Mouse (Mus musculus): ENCODE measurements at regions not wholly inside any gene's neighbourhood (a gene's known extent, or its start where the extent isn't known, plus 50 kb on each side); places are given as distances from the start of the nearest gene placed in this dataset.

- Histone ChIP-seq H3K9ac (replicated peaks) (no peak overlapping the region), H3K36me3 (replicated peaks; ENCODE audit: control insufficient read depth, insufficient read depth, low read depth) (no peaks in the 10 kb centered on the region), H3K27ac (no peak overlapping the region), H3K4me2 (ENCODE audit: low read depth) (no peak overlapping the region), H3K4me3 (ENCODE audit: insufficient read depth in 1 of 2, low read depth in 2 of 2, low read length in 2 of 2) (no peak overlapping the region), H3K9me3 (ENCODE audit: control insufficient read depth, low read length) (no peaks in the 10 kb centered on the region), H3K4me1 (replicated peaks; ENCODE audit: control insufficient read depth in 2 of 2, insufficient read depth in 2 of 2, low read length in 1 of 2) (no peaks in the 10 kb centered on the region), H3K27me3 (ENCODE audit: control insufficient read depth, insufficient read depth, low read length) (no peaks in the 10 kb centered on the region)
- DNase-seq (ENCODE audit: low read depth in 3 of 3, low spot score in 3 of 3) (no peak), ATAC-seq (ENCODE audit: insufficient read depth) (no peak)
- no peak for TF ChIP-seq EP300 (IDR thresholded peaks at IDR 0.05; ENCODE audit: low read depth)
- TF ChIP-seq CTCF (IDR thresholded peaks at IDR 0.05; ENCODE audit: low read depth) = no peak
- WGBS (ENCODE audit: insufficient replicate concordance) = 68% methylated on average over 2 of the region's 2 CpGs
These were observed 658.6 kb downstream of the Ofcc1 start for GRCm38 (mm10) chr13:39702621-39703020.

GRCm38 (mm10) chr13:39691291-39692024 lies 669.8 kb downstream of the Ofcc1 start:
- no peaks in the 10 kb centered on the region for H3K27me3 ChIP-seq (ENCODE audit: control insufficient read depth, insufficient read depth, low read length)
- no peaks in the 10 kb centered on the region for H3K9me3 ChIP-seq (ENCODE audit: control insufficient read depth, low read length)
- H3K4me1 ChIP-seq (replicated peaks; ENCODE audit: control insufficient read depth in 2 of 2, insufficient read depth in 2 of 2, low read length in 1 of 2) = no peaks in the 10 kb centered on the region
- no peak overlapping the region for H3K4me3 ChIP-seq (ENCODE audit: insufficient read depth in 1 of 2, low read depth in 2 of 2, low read length in 2 of 2)
- H3K27ac ChIP-seq = no peak overlapping the region
- ATAC-seq (ENCODE audit: insufficient read depth) (no peak), DNase-seq (ENCODE audit: low read depth in 3 of 3, low spot score in 3 of 3) (no peak)
- H3K36me3 ChIP-seq (replicated peaks; ENCODE audit: control insufficient read depth, insufficient read depth, low read depth) = no peaks in the 10 kb centered on the region
- WGBS (ENCODE audit: insufficient replicate concordance) = 27% methylated on average over 3 of the region's 3 CpGs
- TF ChIP-seq EP300 (IDR thresholded peaks at IDR 0.05; ENCODE audit: low read depth) (no peak), CTCF (IDR thresholded peaks at IDR 0.05; ENCODE audit: low read depth) (no peak)
- H3K4me2 ChIP-seq (ENCODE audit: low read depth) = no peak overlapping the region
- no peak overlapping the region for H3K9ac ChIP-seq (replicated peaks)

GRCm38 (mm10) chr13:39664548-39664947 lies 696.7 kb downstream of the Ofcc1 start:
- Histone ChIP-seq H3K36me3 (replicated peaks; ENCODE audit: control insufficient read depth, insufficient read depth, low read depth) (no peaks in the 10 kb centered on the region), H3K4me3 (ENCODE audit: insufficient read depth in 1 of 2, low read depth in 2 of 2, low read length in 2 of 2) (no peak overlapping the region), H3K4me1 (replicated peaks; ENCODE audit: control insufficient read depth in 2 of 2, insufficient read depth in 2 of 2, low read length in 1 of 2) (no peaks in the 10 kb centered on the region), H3K27me3 (ENCODE audit: control insufficient read depth, insufficient read depth, low read length) (no peaks in the 10 kb centered on the region), H3K27ac (no peak overlapping the region), H3K9ac (replicated peaks) (no peak overlapping the region), H3K4me2 (ENCODE audit: low read depth) (no peak overlapping the region), H3K9me3 (ENCODE audit: control insufficient read depth, low read length) (no peaks in the 10 kb centered on the region)
- DNase-seq (ENCODE audit: low read depth in 3 of 3, low spot score in 3 of 3) (no peak), ATAC-seq (ENCODE audit: insufficient read depth) (no peak)
- TF ChIP-seq EP300 (IDR thresholded peaks at IDR 0.05; ENCODE audit: low read depth) (no peak), CTCF (IDR thresholded peaks at IDR 0.05; ENCODE audit: low read depth) (no peak)
- 40% methylated on average over 1 of the region's 1 CpGs for WGBS (ENCODE audit: insufficient replicate concordance)

- ATAC-seq (ENCODE audit: insufficient read depth) (no peak), DNase-seq (ENCODE audit: low read depth in 3 of 3, low spot score in 3 of 3) (no peak)
- H3K36me3 ChIP-seq (replicated peaks; ENCODE audit: control insufficient read depth, insufficient read depth, low read depth) = no peaks in the 10 kb centered on the region
- no peak overlapping the region for H3K27ac ChIP-seq
- no peaks in the 10 kb centered on the region for H3K9me3 ChIP-seq (ENCODE audit: control insufficient read depth, low read length)
- H3K4me2 ChIP-seq (ENCODE audit: low read depth) = no peak overlapping the region
- H3K27me3 ChIP-seq (ENCODE audit: control insufficient read depth, insufficient read depth, low read length) = no peaks in the 10 kb centered on the region
- 55% methylated on average over 12 of the region's 12 CpGs for WGBS (ENCODE audit: insufficient replicate concordance)
- no peak overlapping the region for H3K4me3 ChIP-seq (ENCODE audit: insufficient read depth in 1 of 2, low read depth in 2 of 2, low read length in 2 of 2)
- no peak for TF ChIP-seq CTCF (IDR thresholded peaks at IDR 0.05; ENCODE audit: low read depth)
- no peak for TF ChIP-seq EP300 (IDR thresholded peaks at IDR 0.05; ENCODE audit: low read depth)
- no peaks in the 10 kb centered on the region for H3K4me1 ChIP-seq (replicated peaks; ENCODE audit: control insufficient read depth in 2 of 2, insufficient read depth in 2 of 2, low read length in 1 of 2)
- H3K9ac ChIP-seq (replicated peaks) = no peak overlapping the region
These were observed 688.8 kb upstream of the Slc35b3 start for GRCm38 (mm10) chr13:39649457-39649856.

GRCm38 (mm10) chr13:39647367-39647766 lies 686.7 kb upstream of the Slc35b3 start:
- ATAC-seq (ENCODE audit: insufficient read depth) (no peak), DNase-seq (ENCODE audit: low read depth in 3 of 3, low spot score in 3 of 3) (no peak)
- no peak overlapping the region for H3K4me2 ChIP-seq (ENCODE audit: low read depth)
- H3K27ac ChIP-seq = no peak overlapping the region
- no peaks in the 10 kb centered on the region for H3K36me3 ChIP-seq (replicated peaks; ENCODE audit: control insufficient read depth, insufficient read depth, low read depth)
- H3K27me3 ChIP-seq (ENCODE audit: control insufficient read depth, insufficient read depth, low read length) = no peaks in the 10 kb centered on the region
- H3K9ac ChIP-seq (replicated peaks) = no peak overlapping the region
- no peak for TF ChIP-seq EP300 (IDR thresholded peaks at IDR 0.05; ENCODE audit: low read depth)
- TF ChIP-seq CTCF (IDR thresholded peaks at IDR 0.05; ENCODE audit: low read depth) = peak; percentile 53
- no peak overlapping the region for H3K4me3 ChIP-seq (ENCODE audit: insufficient read depth in 1 of 2, low read depth in 2 of 2, low read length in 2 of 2)
- no peaks in the 10 kb centered on the region for H3K4me1 ChIP-seq (replicated peaks; ENCODE audit: control insufficient read depth in 2 of 2, insufficient read depth in 2 of 2, low read length in 1 of 2)
- WGBS (ENCODE audit: insufficient replicate concordance) = 16% methylated on average over 9 of the region's 9 CpGs
- no peaks in the 10 kb centered on the region for H3K9me3 ChIP-seq (ENCODE audit: control insufficient read depth, low read length)
